Mouse (Mus musculus): ENCODE measurements around the gene Atp6v0a1. TPM values are rescaled to one million over a fixed set of nuclear protein-coding genes. Genes with fewer than 3 reads are reported as not detected.

The Atp6v0a1 gene
- polyA plus RNA-seq, 1 experiment from 2014 or later = 143 TPM

DNA sequence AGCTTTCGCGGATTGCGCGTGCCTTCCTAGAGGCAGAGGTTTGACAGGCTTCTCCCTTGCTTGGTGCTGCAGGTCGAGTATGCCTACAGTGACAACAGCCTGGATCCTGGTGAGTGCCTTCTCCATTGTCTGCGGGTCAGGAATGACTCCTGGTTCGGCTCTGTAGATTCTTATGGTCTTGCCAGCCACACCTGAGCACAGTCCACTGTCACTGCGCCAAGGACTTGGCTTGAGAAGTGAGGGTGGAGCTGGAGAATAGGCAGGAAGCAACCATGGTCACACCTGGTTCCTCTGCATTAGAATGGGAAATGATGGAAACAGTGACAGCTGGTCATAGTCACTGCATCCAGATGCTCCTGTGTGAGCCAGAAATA is 78.4 kb downstream of the Atp6v0a1 start:
- DNase-seq (ENCODE audit: low spot score) (no peak), ATAC-seq (ENCODE audit: low FRiP score) (no peak)
- Histone ChIP-seq H3K36me3 (replicated peaks; ENCODE audit: control insufficient read depth, insufficient read depth) (peaks cover 51% of the 10 kb centered on the region), H3K4me1 (replicated peaks; ENCODE audit: control insufficient read depth, insufficient read depth, low read length) (peaks cover 27% of the 10 kb centered on the region), H3K4me2 (replicated peaks) (peak overlapping the region; percentile 76), H3K9me3 (ENCODE audit: control insufficient read depth, low read length) (no peaks in the 10 kb centered on the region), H3K9ac (peak overlapping the region; percentile 90), H3K27ac (peak overlapping the region; percentile 70), H3K4me3 (replicated peaks; ENCODE audit: low read length) (peak overlapping the region; percentile 81), H3K27me3 (ENCODE audit: control insufficient read depth, insufficient read depth, low read length) (no peaks in the 10 kb centered on the region)
- 11% methylated on average over 8 of the region's 8 CpGs for WGBS

DNA sequence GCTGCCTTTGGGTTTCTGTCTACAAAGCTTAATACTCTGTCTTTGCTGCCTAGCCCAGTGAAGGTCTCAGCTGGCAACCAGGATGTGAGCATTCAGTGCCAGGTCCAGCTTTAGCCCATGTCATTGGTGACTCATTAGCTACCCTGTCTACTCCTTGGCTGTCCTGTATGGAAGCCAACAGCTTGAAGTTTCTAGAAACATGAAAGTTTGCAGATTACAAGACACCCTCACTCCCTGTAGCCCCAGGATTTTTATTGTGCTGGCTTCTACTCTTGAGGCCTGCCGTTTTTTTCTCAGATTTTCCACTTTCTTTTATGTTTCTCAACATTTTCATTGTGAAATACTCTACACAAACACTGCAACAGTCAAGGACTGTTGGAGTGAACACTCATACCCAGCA is 80.7 kb downstream of the Atp6v0a1 start:
- Histone ChIP-seq H3K4me2 (replicated peaks) (no peak overlapping the region), H3K36me3 (replicated peaks; ENCODE audit: control insufficient read depth, insufficient read depth) (peaks cover 63% of the 10 kb centered on the region)
- WGBS = 81% methylated on average over 1 of the region's 1 CpGs

DNA sequence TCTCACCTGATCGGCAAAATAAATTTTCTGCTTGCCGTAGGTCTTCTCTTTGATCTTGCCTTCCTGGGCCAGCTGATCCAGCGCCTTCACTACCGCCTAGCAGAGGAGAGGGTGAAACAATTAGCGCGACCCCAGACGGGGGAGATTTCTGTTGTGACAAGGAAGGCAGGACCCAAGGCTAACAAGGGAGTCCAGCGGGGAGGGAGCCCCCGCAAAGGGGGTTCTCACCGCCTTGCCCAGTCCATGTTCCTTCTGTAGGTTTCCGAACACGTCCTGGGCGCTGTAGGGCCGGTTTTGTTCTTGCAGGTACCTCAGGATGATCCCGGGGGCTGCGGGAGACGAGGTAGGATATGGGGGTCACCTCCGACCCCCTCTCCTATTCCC is 85.7 kb downstream of the Atp6v0a1 start:
- WGBS = under 1% methylated on average over 18 of the region's 18 CpGs
- H3K4me1 ChIP-seq (replicated peaks; ENCODE audit: control insufficient read depth, insufficient read depth, low read length) = peaks cover 6% of the 10 kb centered on the region
- DNase-seq (ENCODE audit: low spot score) (no peak), ATAC-seq (ENCODE audit: low FRiP score) (peak; percentile 39)
- H3K9ac ChIP-seq = peak overlapping the region; percentile 60
- no peak overlapping the region; the same call in 1 of the 2 replicates for H3K27ac ChIP-seq
- peak overlapping the region; percentile 55 for H3K4me3 ChIP-seq (replicated peaks; ENCODE audit: low read length)
- peak overlapping the region; percentile 69 for H3K4me2 ChIP-seq (replicated peaks)
- no peaks in the 10 kb centered on the region for H3K9me3 ChIP-seq (ENCODE audit: control insufficient read depth, low read length)
- H3K27me3 ChIP-seq (ENCODE audit: control insufficient read depth, insufficient read depth, low read length) = no peaks in the 10 kb centered on the region
- peaks cover 77% of the 10 kb centered on the region for H3K36me3 ChIP-seq (replicated peaks; ENCODE audit: control insufficient read depth, insufficient read depth)

More for the DNA sequence above, 80.7 kb downstream of the Atp6v0a1 start:
- ATAC-seq (ENCODE audit: low FRiP score) = no peak
- no peak for DNase-seq (ENCODE audit: low spot score)
- Histone ChIP-seq H3K9me3 (ENCODE audit: control insufficient read depth, low read length) (no peaks in the 10 kb centered on the region), H3K9ac (no peak overlapping the region), H3K4me1 (replicated peaks; ENCODE audit: control insufficient read depth, insufficient read depth, low read length) (peaks cover 23% of the 10 kb centered on the region), H3K27me3 (ENCODE audit: control insufficient read depth, insufficient read depth, low read length) (no peaks in the 10 kb centered on the region), H3K27ac (no peak overlapping the region), H3K4me3 (replicated peaks; ENCODE audit: low read length) (no peak overlapping the region)

DNA sequence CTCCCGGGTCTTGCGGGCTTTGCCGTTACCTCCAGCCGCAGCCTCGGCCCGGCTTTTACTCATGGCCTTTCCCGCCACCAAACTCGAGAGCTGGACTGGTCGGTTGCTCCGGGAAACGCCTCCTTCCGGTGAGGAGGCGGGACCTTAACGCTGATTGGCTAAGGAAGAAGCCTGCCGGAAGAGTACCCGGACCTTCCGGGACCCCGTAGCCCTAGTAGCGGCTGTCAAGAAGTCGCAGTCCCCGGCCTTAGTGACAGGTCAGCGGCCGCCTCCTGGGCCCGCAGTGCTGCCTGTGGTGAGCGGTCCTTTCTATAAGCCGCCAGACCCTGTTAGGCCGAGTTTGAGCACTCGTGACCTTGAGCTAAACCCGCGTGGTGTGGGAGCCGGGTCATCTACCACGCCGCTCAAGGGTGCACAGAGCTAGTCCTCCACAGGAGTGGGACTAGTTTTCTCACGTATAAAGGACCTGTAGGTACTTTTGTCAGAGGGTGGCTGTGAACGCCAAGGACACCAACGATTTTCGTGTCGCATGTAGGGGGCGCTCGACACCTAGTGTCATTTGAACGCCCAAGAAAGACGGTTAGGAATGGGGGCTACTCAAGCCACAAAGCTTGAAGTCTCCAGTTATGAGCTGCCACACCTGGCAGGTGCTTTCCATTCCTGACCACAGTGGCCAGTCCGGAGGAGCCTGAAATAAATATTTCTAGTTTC is 86.2 kb downstream of the Atp6v0a1 start, which contains the start of gene Psmc3ip:
Psmc3ip (minus strand) TSS at position 123 of the 711 bp plus-strand sequence.
- DNase-seq (ENCODE audit: low spot score) = peak; percentile 96
- H3K4me1 ChIP-seq (replicated peaks; ENCODE audit: control insufficient read depth, insufficient read depth, low read length) = peaks cover 6% of the 10 kb centered on the region
- H3K27ac ChIP-seq = peak within 1 kb of the TSS; percentile 87
- peaks cover 77% of the 10 kb centered on the region for H3K36me3 ChIP-seq (replicated peaks; ENCODE audit: control insufficient read depth, insufficient read depth)
- ATAC-seq (ENCODE audit: low FRiP score) = peak; percentile 97
- peak within 1 kb of the TSS; percentile 69 for H3K4me2 ChIP-seq (replicated peaks)
- 1% methylated on average over 43 of the region's 43 CpGs for WGBS
- no peaks in the 10 kb centered on the region for H3K9me3 ChIP-seq (ENCODE audit: control insufficient read depth, low read length)
- peak within 1 kb of the TSS; percentile 55 for H3K4me3 ChIP-seq (replicated peaks; ENCODE audit: low read length)
- no peaks in the 10 kb centered on the region for H3K27me3 ChIP-seq (ENCODE audit: control insufficient read depth, insufficient read depth, low read length)
- peak within 1 kb of the TSS; percentile 60 for H3K9ac ChIP-seq

DNA sequence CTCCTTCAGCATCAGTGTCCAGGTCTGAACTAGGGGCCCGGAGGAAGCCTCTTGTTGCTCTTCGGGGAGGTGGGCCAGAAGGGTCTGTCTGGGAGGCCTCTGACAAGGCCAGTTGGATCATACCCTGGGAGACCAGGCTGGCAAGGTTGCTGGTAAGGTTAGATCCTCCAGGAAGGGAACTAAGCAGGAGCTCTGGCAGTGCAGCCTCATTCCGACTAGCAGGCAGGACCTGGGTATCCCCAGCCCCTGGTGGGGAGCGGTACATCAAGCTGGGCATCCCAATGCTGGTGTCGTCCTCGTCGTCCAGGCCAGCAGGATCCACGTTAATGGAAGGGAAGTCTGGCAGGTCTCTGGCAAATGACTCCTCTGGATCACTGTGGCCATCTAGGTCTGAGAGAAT is 89.0 kb downstream of the Atp6v0a1 start:
- Histone ChIP-seq H3K27me3 (ENCODE audit: control insufficient read depth, insufficient read depth, low read length) (no peaks in the 10 kb centered on the region), H3K4me2 (replicated peaks) (no peak overlapping the region), H3K36me3 (replicated peaks; ENCODE audit: control insufficient read depth, insufficient read depth) (peaks cover 77% of the 10 kb centered on the region), H3K9me3 (ENCODE audit: control insufficient read depth, low read length) (no peaks in the 10 kb centered on the region), H3K4me1 (replicated peaks; ENCODE audit: control insufficient read depth, insufficient read depth, low read length) (peaks cover 6% of the 10 kb centered on the region), H3K9ac (no peak overlapping the region), H3K27ac (no peak overlapping the region), H3K4me3 (replicated peaks; ENCODE audit: low read length) (no peak overlapping the region)
- DNase-seq (ENCODE audit: low spot score) (no peak), ATAC-seq (ENCODE audit: low FRiP score) (no peak)
- 95% methylated on average over 8 of the region's 8 CpGs for WGBS

DNA sequence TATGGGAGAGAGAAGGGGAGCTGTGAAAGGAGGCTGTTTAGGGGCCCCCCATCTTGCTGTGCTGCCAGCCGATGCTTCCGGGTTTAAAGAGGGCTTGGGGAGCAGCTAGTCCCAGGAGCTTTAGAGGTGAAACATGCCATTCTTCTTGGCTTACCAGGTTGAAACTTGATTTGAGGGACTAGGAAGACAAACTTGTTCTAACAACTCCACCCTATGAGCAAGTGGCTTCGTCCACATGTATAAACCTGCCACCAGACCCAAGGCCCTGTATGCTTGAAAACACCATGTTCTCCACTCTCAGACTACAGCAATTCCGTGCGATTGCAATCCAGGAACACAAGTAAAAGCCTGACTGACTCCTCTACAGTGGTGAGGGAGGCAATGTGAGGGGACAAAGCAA is 93.8 kb downstream of the Atp6v0a1 start:
- no peak overlapping the region for H3K9ac ChIP-seq
- DNase-seq (ENCODE audit: low spot score) (no peak), ATAC-seq (ENCODE audit: low FRiP score) (no peak)
- no peaks in the 10 kb centered on the region for H3K9me3 ChIP-seq (ENCODE audit: control insufficient read depth, low read length)
- H3K27ac ChIP-seq = no peak overlapping the region
- peaks cover 83% of the 10 kb centered on the region for H3K36me3 ChIP-seq (replicated peaks; ENCODE audit: control insufficient read depth, insufficient read depth)
- no peaks in the 10 kb centered on the region for H3K27me3 ChIP-seq (ENCODE audit: control insufficient read depth, insufficient read depth, low read length)
- WGBS = 96% methylated on average over 5 of the region's 5 CpGs
- no peaks in the 10 kb centered on the region for H3K4me1 ChIP-seq (replicated peaks; ENCODE audit: control insufficient read depth, insufficient read depth, low read length)
- H3K4me3 ChIP-seq (replicated peaks; ENCODE audit: low read length) = no peak overlapping the region
- H3K4me2 ChIP-seq (replicated peaks) = no peak overlapping the region

DNA sequence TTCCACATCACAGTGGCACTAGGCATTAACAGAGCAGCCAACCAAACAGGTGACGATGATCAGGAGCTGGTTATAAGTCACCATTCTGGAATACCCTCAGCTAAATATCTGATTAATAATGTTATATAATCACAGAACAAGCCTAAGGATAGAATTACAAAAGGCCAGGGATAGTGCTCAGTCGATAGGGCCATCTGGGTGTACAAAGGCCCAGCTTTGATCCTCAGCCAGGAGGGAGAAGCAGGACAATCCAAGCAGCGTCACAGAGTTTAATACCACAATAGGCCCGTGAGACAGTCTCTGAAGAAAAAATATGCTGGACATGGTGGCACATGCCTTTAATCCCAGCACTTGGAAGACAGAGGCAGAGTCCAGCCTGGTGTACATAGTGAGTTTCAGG is 100.1 kb downstream of the Atp6v0a1 start:
- H3K27me3 ChIP-seq (ENCODE audit: control insufficient read depth, insufficient read depth, low read length) = no peaks in the 10 kb centered on the region
- H3K4me1 ChIP-seq (replicated peaks; ENCODE audit: control insufficient read depth, insufficient read depth, low read length) = no peaks in the 10 kb centered on the region
- H3K36me3 ChIP-seq (replicated peaks; ENCODE audit: control insufficient read depth, insufficient read depth) = peaks cover 19% of the 10 kb centered on the region
- no peak overlapping the region for H3K4me3 ChIP-seq (replicated peaks; ENCODE audit: low read length)
- ATAC-seq (ENCODE audit: low FRiP score) (no peak), DNase-seq (ENCODE audit: low spot score) (no peak)
- no peak overlapping the region for H3K9ac ChIP-seq
- no peak overlapping the region for H3K4me2 ChIP-seq (replicated peaks)
- WGBS = 68% methylated on average over 4 of the region's 4 CpGs
- no peaks in the 10 kb centered on the region for H3K9me3 ChIP-seq (ENCODE audit: control insufficient read depth, low read length)
- no peak overlapping the region for H3K27ac ChIP-seq

DNA sequence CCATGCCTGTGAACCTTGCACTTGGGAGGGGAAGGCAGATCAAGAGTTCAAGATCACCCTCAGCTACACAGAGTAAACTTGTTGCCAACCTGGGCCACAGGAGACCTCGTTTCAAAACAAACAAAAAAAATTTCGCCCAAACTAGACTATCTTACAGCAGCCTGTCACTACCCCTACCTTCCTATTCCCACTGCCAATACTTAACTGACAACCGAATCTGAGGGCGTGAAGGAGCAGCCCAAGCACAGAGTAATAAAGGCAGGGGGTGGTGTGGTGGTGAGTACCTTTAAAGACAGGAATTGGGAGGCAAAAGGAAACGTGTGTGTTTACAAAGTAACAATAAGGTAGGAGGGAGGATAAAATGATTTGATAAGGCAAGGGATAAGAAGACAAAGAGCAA is 101.5 kb downstream of the Atp6v0a1 start:
- ATAC-seq (ENCODE audit: low FRiP score) (no peak), DNase-seq (ENCODE audit: low spot score) (no peak)
- no peak overlapping the region for H3K4me3 ChIP-seq (replicated peaks; ENCODE audit: low read length)
- peaks cover 6% of the 10 kb centered on the region; the same call in 1 of the 2 replicates for H3K36me3 ChIP-seq (replicated peaks; ENCODE audit: control insufficient read depth, insufficient read depth)
- no peak overlapping the region for H3K27ac ChIP-seq
- H3K4me2 ChIP-seq (replicated peaks) = no peak overlapping the region
- H3K4me1 ChIP-seq (replicated peaks; ENCODE audit: control insufficient read depth, insufficient read depth, low read length) = peaks cover 3% of the 10 kb centered on the region; the same call in 1 of the 2 replicates
- H3K9ac ChIP-seq = no peak overlapping the region
- H3K27me3 ChIP-seq (ENCODE audit: control insufficient read depth, insufficient read depth, low read length) = no peaks in the 10 kb centered on the region
- no peaks in the 10 kb centered on the region for H3K9me3 ChIP-seq (ENCODE audit: control insufficient read depth, low read length)
- 73% methylated on average over 5 of the region's 5 CpGs for WGBS

DNA sequence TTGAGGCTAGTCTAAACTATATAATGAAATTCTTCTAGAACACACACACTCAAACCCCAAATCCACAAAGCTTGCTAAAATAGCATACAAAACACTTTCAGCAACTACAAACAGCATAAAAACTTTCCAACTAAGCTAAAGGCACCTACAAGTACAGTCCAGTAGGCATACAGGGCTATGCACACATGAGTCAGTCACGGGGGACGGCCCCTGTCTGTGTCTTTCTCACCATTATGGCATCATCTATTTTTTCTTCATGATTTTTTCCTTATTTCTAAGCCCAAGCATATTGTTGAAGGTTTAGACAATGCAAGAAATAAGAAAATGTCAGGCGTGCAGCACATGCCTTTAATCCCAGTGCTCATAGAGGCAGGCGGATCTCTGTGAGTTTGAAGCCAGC is 101.9 kb downstream of the Atp6v0a1 start:
- Histone ChIP-seq H3K27ac (no peak overlapping the region), H3K9ac (no peak overlapping the region), H3K36me3 (replicated peaks; ENCODE audit: control insufficient read depth, insufficient read depth) (peaks cover 1% of the 10 kb centered on the region; the same call in 1 of the 2 replicates), H3K4me2 (replicated peaks) (no peak overlapping the region), H3K4me3 (replicated peaks; ENCODE audit: low read length) (no peak overlapping the region), H3K9me3 (ENCODE audit: control insufficient read depth, low read length) (no peaks in the 10 kb centered on the region), H3K27me3 (ENCODE audit: control insufficient read depth, insufficient read depth, low read length) (no peaks in the 10 kb centered on the region), H3K4me1 (replicated peaks; ENCODE audit: control insufficient read depth, insufficient read depth, low read length) (peaks cover 7% of the 10 kb centered on the region; the same call in 1 of the 2 replicates)
- ATAC-seq (ENCODE audit: low FRiP score) (no peak), DNase-seq (ENCODE audit: low spot score) (no peak)
- 92% methylated on average over 4 of the region's 4 CpGs for WGBS

All from hindbrain, embryonic 14.5 days (tissue).